Mouse (Mus musculus) limb, embryonic 13.5 days (tissue): ENCODE data around the gene Cyp4x1. TPM values are rescaled to one million over a fixed set of nuclear protein-coding genes. Genes with fewer than 3 reads are reported as not detected.

Source experiments
- polyA plus RNA-seq: library from polyadenylated mRNA; unstranded; fragments of >200 nt; fragmentation: Nextera tagmentation; extraction: Ambion mirVana; gene quantifications from 2 replicates; pipeline ENCODE4 v1.2.1, GENCODE M21; 2015

Gene Cyp4x1
- polyA plus RNA-seq, 1 experiment from 2014 or later = not detected

Other genes with a start within 250 kb of the Cyp4x1 start
- 1.3 and 1.9 TPM in 2 replicates for gene Foxd2, start 225.4 kb downstream of the Cyp4x1 start, polyA plus RNA-seq
- gene Foxe3, start 208.3 kb downstream of the Cyp4x1 start, polyA plus RNA-seq = not detected in 2 replicates
- 93.2 and 93.8 TPM in 2 replicates for gene Cmpk1, start 147.0 kb downstream of the Cyp4x1 start, polyA plus RNA-seq
- gene Stil, start 134.1 kb downstream of the Cyp4x1 start, polyA plus RNA-seq = 10.7 and 11.8 TPM in 2 replicates
- 1.3 and 1.6 TPM in 2 replicates for gene Tal1, start 77.9 kb downstream of the Cyp4x1 start, polyA plus RNA-seq
- gene Pdzk1ip1, start 45.6 kb downstream of the Cyp4x1 start, polyA plus RNA-seq = 6.9 and 8.6 TPM in 2 replicates
- gene Cyp4a29, start 107.8 kb upstream of the Cyp4x1 start, polyA plus RNA-seq = not detected in 2 replicates
- gene Cyp4a12a, start 164.8 kb upstream of the Cyp4x1 start, polyA plus RNA-seq = not detected in 2 replicates